Mouse (Mus musculus): ENCODE data around the gene Rpl6. TPM values are rescaled to one million over a fixed set of nuclear protein-coding genes. Genes with fewer than 3 reads are reported as not detected.
A peak's percentile ranks its signal among the peaks of the same experiment; 100 is the strongest.
"Not testable (repeated sequence)": the region's sequence is repeated elsewhere in the genome, so short reads cannot be mapped to it uniquely, and the experiment has no call there.

Rpl6 gene
- polyA plus RNA-seq, 1 experiment from 2014 or later, result 664 TPM

DNA sequence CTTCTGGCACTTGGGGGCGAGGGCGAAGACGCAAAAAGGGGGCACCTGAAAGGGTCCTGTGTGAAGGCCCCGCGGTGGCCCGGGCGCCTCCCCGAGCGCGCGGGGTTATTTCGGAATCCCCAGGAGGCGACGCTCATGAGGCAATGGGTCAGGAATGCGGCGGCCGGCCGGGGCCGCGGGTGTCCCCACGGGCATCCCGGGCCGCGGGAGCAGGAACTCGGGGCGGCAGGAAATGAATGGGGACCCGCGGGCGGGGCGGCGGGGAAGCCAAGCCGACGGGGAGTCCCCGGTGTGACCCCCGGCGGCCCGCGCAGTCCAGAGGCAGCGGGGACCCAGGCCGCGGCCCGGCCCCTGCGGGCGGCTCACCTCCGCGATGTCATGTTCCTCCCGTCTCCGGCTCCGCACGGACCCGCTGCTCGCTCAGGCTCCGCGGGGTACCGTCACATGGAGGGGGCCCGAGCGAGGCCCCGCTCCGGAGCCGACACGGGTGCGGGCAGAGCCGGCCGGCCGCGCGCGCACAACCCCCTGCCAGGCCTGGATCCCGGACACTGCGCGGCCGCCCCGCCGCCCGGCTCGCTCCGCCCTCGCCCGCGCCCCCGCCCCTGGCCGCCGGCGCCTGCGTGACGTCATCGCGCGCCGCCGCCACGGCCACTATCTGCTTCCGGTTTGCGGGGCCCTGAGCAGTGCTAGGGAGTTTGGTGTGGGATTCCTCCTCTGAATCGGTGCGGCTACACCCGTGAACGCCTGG is 13.3 kb upstream of the Rpl6 start, which contains the start of gene Ptpn11:
TSS of gene Ptpn11 (minus strand) at position 562 of the 748 bp plus-strand sequence.
- peaks cover 24% of the 10 kb centered on the region for H3K4me1 ChIP-seq (ENCODE audit: control insufficient read depth, insufficient read depth, low read length)

GRCm38 (mm10) chr5:121191584-121191906 is 12.7 kb upstream of the Rpl6 start:
- Histone ChIP-seq H3K4me1 (ENCODE audit: control insufficient read depth, insufficient read depth, low read length) (peaks cover 23% of the 10 kb centered on the region), H3K4me3 (ENCODE audit: low read depth, low read length) (peak overlapping the region; percentile 97), H3K27me3 (ENCODE audit: control insufficient read depth, insufficient read depth, low read length) (no peaks in the 10 kb centered on the region), H3K27ac (ENCODE audit: low read depth, low read length) (no peak overlapping the region; the same call in 1 of the 2 replicates), H3K36me3 (ENCODE audit: control insufficient read depth, insufficient read depth, low read length) (no peaks in the 10 kb centered on the region), H3K9ac (ENCODE audit: low read length) (peak overlapping the region; percentile 93), H3K9me3 (ENCODE audit: control insufficient read depth, low read length) (no peaks in the 10 kb centered on the region), H3K4me2 (peak overlapping the region; percentile 66)
- ATAC-seq (ENCODE audit: low FRiP score) (no peak; the same call in 1 of the 2 replicates), DNase-seq (ENCODE audit: low spot score, missing footprints) (no peak)
- 10% methylated on average over 17 of the region's 17 CpGs for WGBS

More for the DNA sequence above, 13.3 kb upstream of the Rpl6 start, which contains the start of gene Ptpn11:
- peak within 1 kb of the TSS; percentile 66 for H3K4me2 ChIP-seq
- DNase-seq (ENCODE audit: low spot score, missing footprints) (peak; percentile 99), ATAC-seq (ENCODE audit: low FRiP score) (peak; percentile 96)
- no peaks in the 10 kb centered on the region for H3K27me3 ChIP-seq (ENCODE audit: control insufficient read depth, insufficient read depth, low read length)
- no peaks in the 10 kb centered on the region for H3K9me3 ChIP-seq (ENCODE audit: control insufficient read depth, low read length)
- H3K36me3 ChIP-seq (ENCODE audit: control insufficient read depth, insufficient read depth, low read length), result no peaks in the 10 kb centered on the region
- H3K27ac ChIP-seq (ENCODE audit: low read depth, low read length), result peak within 1 kb of the TSS; percentile 73
- H3K4me3 ChIP-seq (ENCODE audit: low read depth, low read length), result peak within 1 kb of the TSS; percentile 97
- WGBS, result under 1% methylated on average over 88 of the region's 98 CpGs
- H3K9ac ChIP-seq (ENCODE audit: low read length), result peak within 1 kb of the TSS; percentile 93

GRCm38 (mm10) chr5:121194173-121194572 is 10.1 kb upstream of the Rpl6 start:
- ATAC-seq (ENCODE audit: low FRiP score) (no peak), DNase-seq (ENCODE audit: low spot score, missing footprints) (peak; percentile 53)
- Histone ChIP-seq H3K36me3 (ENCODE audit: control insufficient read depth, insufficient read depth, low read length) (no peaks in the 10 kb centered on the region), H3K27ac (ENCODE audit: low read depth, low read length) (no peak overlapping the region), H3K9ac (ENCODE audit: low read length) (no peak overlapping the region), H3K4me1 (ENCODE audit: control insufficient read depth, insufficient read depth, low read length) (peaks cover 4% of the 10 kb centered on the region; the same call in 1 of the 2 replicates), H3K9me3 (ENCODE audit: control insufficient read depth, low read length) (no peaks in the 10 kb centered on the region), H3K4me3 (ENCODE audit: low read depth, low read length) (no peak overlapping the region), H3K4me2 (no peak overlapping the region), H3K27me3 (ENCODE audit: control insufficient read depth, insufficient read depth, low read length) (no peaks in the 10 kb centered on the region)
- WGBS, result 37% methylated on average over 1 of the region's 1 CpGs

- DNase-seq (ENCODE audit: low spot score, missing footprints), result peak; percentile 56
- no peak overlapping the region for H3K4me3 ChIP-seq (ENCODE audit: low read depth, low read length)
- WGBS, result 54% methylated on average over 5 of the region's 5 CpGs
- H3K36me3 ChIP-seq (ENCODE audit: control insufficient read depth, insufficient read depth, low read length), result no peaks in the 10 kb centered on the region
- no peaks in the 10 kb centered on the region for H3K4me1 ChIP-seq (ENCODE audit: control insufficient read depth, insufficient read depth, low read length)
- no peak overlapping the region for H3K9ac ChIP-seq (ENCODE audit: low read length)
- no peaks in the 10 kb centered on the region for H3K9me3 ChIP-seq (ENCODE audit: control insufficient read depth, low read length)
- no peak overlapping the region for H3K27ac ChIP-seq (ENCODE audit: low read depth, low read length)
- no peak overlapping the region for H3K4me2 ChIP-seq
- no peaks in the 10 kb centered on the region for H3K27me3 ChIP-seq (ENCODE audit: control insufficient read depth, insufficient read depth, low read length)
- no peak for ATAC-seq (ENCODE audit: low FRiP score)
Measured at GRCm38 (mm10) chr5:121196764-121197163, 7.5 kb upstream of the Rpl6 start.

DNA sequence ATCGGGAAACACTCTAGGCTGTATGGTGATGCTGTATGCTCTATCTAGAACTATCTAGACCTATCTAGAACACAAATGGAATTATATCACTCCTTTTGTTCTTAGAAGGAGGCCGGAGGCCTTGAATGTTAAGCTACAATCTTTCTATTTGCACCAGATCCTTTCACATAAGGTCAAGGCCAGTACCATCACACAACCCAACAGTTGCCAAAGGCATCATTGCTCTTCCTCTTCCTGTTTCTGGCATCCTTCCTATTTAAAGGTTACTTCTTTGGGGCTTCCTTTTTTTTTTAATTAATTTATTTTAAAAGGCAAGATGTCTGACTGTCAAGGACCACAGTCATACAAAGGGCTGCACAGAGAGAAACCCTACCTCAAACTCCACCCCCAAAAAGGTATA is 6.9 kb upstream of the Rpl6 start:
- DNase-seq (ENCODE audit: low spot score, missing footprints), result no peak
- H3K27ac ChIP-seq (ENCODE audit: low read depth, low read length), result no peak overlapping the region
- H3K9ac ChIP-seq (ENCODE audit: low read length), result no peak overlapping the region
- no peak overlapping the region for H3K4me2 ChIP-seq
- H3K4me1 ChIP-seq (ENCODE audit: control insufficient read depth, insufficient read depth, low read length), result no peaks in the 10 kb centered on the region
- 83% methylated on average over 2 of the region's 2 CpGs for WGBS
- no peaks in the 10 kb centered on the region for H3K36me3 ChIP-seq (ENCODE audit: control insufficient read depth, insufficient read depth, low read length)
- ATAC-seq (ENCODE audit: low FRiP score), result no peak
- H3K9me3 ChIP-seq (ENCODE audit: control insufficient read depth, low read length), result no peaks in the 10 kb centered on the region
- no peak overlapping the region for H3K4me3 ChIP-seq (ENCODE audit: low read depth, low read length)
- H3K27me3 ChIP-seq (ENCODE audit: control insufficient read depth, insufficient read depth, low read length), result no peaks in the 10 kb centered on the region

GRCm38 (mm10) chr5:121198376-121198775 is 5.9 kb upstream of the Rpl6 start:
- Histone ChIP-seq H3K27ac (ENCODE audit: low read depth, low read length) (no peak overlapping the region), H3K9me3 (ENCODE audit: control insufficient read depth, low read length) (no peaks in the 10 kb centered on the region), H3K4me3 (ENCODE audit: low read depth, low read length) (no peak overlapping the region), H3K27me3 (ENCODE audit: control insufficient read depth, insufficient read depth, low read length) (no peaks in the 10 kb centered on the region), H3K9ac (ENCODE audit: low read length) (no peak overlapping the region), H3K36me3 (ENCODE audit: control insufficient read depth, insufficient read depth, low read length) (no peaks in the 10 kb centered on the region), H3K4me2 (no peak overlapping the region), H3K4me1 (ENCODE audit: control insufficient read depth, insufficient read depth, low read length) (no peaks in the 10 kb centered on the region)
- ATAC-seq (ENCODE audit: low FRiP score) (no peak), DNase-seq (ENCODE audit: low spot score, missing footprints) (no peak)
- 84% methylated on average over 5 of the region's 5 CpGs for WGBS

DNA sequence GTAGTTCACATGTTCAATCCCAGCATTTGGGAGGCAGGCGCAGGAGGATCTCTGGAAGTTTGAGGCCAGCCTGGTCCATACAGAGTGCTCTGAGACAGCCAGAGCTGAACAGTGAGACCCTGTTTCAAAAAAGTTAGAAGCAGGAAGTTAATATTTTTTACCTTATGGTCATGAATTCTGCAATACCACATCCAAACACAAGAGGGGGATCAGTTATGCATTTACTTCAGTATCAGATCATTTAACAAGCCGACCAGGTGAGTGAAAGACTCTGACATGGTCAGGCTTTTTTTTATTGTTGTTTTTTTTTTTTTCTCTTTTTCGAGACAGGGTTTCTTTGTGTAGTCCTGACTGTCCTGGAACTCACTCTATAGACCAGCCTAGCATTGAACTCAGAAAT is 2.5 kb upstream of the Rpl6 start:
- no peak overlapping the region for H3K27ac ChIP-seq (ENCODE audit: low read depth, low read length)
- no peak overlapping the region for H3K9ac ChIP-seq (ENCODE audit: low read length)
- H3K4me1 ChIP-seq (ENCODE audit: control insufficient read depth, insufficient read depth, low read length), result peaks cover 9% of the 10 kb centered on the region
- ATAC-seq (ENCODE audit: low FRiP score) (no peak), DNase-seq (ENCODE audit: low spot score, missing footprints) (peak; percentile 93)
- no peak overlapping the region for H3K4me2 ChIP-seq
- no peaks in the 10 kb centered on the region for H3K27me3 ChIP-seq (ENCODE audit: control insufficient read depth, insufficient read depth, low read length)
- 60% methylated on average over 3 of the region's 3 CpGs for WGBS
- no peak overlapping the region for H3K4me3 ChIP-seq (ENCODE audit: low read depth, low read length)
- H3K9me3 ChIP-seq (ENCODE audit: control insufficient read depth, low read length), result no peaks in the 10 kb centered on the region
- H3K36me3 ChIP-seq (ENCODE audit: control insufficient read depth, insufficient read depth, low read length), result peaks cover 6% of the 10 kb centered on the region; the same call in 1 of the 2 replicates

DNA sequence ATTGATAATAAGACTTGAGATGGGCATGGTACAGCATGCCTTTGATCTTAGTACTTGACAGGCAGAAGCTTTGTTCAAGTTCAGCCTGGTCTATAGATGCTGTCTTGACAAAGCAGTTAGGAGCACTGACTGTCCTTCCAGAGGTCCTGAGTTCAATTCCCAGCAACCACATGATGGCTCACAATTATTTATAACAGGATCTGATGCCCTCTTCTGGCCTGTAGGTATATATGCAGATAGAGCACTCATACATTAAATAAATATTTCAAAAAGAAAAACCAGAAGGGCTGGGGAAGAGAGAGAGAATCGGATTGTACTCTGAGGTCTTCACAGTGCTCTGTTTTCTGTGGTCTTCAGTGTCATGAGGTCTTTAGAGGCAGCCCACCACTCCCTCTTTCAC is 1.8 kb upstream of the Rpl6 start:
- DNase-seq (ENCODE audit: low spot score, missing footprints), result peak; percentile 28

DNA sequence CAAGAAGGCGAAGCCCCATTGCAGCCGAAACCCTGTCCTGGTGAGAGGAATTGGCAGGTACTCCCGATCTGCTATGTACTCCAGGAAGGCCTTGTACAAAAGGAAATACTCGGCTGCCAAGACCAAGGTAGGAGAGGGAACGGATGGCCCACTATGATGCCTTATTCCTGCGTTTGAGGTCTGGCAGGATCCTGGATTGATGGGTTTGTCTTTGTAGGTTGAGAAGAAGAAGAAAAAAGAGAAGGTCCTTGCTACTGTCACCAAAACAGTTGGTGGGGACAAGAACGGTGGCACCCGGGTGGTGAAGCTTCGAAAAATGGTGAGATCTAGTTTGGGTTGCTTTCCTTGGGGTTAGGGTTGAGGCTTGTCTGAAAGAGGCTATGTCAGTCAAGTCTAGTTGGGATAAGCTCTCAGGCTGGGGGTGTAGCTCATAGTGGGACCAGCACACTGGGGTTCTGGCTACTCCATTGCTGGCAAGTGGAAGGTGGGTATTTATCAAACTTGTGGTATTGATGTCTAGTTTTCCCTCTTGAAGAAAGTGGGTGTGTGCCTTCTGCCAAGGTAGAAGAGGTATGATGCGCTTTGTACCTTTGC is 1.4 kb downstream of the Rpl6 start:
- Histone ChIP-seq H3K36me3 (ENCODE audit: control insufficient read depth, insufficient read depth, low read length) (peaks cover 38% of the 10 kb centered on the region), H3K4me2 (peak overlapping the region; percentile 75), H3K4me3 (ENCODE audit: low read depth, low read length) (peak overlapping the region; percentile 94)
- H3K9ac ChIP-seq (ENCODE audit: low read length); H3K27ac ChIP-seq (ENCODE audit: low read depth, low read length); H3K9me3 ChIP-seq (ENCODE audit: control insufficient read depth, low read length); ATAC-seq (ENCODE audit: low FRiP score); H3K4me1 ChIP-seq (ENCODE audit: control insufficient read depth, insufficient read depth, low read length); H3K27me3 ChIP-seq (ENCODE audit: control insufficient read depth, insufficient read depth, low read length): not testable (repeated sequence)
- 78% methylated on average over 8 of the region's 10 CpGs for WGBS
- peak; percentile 64 for DNase-seq (ENCODE audit: low spot score, missing footprints)

More for the DNA sequence above, 1.8 kb upstream of the Rpl6 start:
- ATAC-seq (ENCODE audit: low FRiP score), result no peak
- Histone ChIP-seq H3K4me2 (no peak overlapping the region), H3K27ac (ENCODE audit: low read depth, low read length) (no peak overlapping the region), H3K4me3 (ENCODE audit: low read depth, low read length) (no peak overlapping the region), H3K4me1 (ENCODE audit: control insufficient read depth, insufficient read depth, low read length) (peaks cover 9% of the 10 kb centered on the region), H3K27me3 (ENCODE audit: control insufficient read depth, insufficient read depth, low read length) (no peaks in the 10 kb centered on the region), H3K9me3 (ENCODE audit: control insufficient read depth, low read length) (no peaks in the 10 kb centered on the region), H3K36me3 (ENCODE audit: control insufficient read depth, insufficient read depth, low read length) (peaks cover 13% of the 10 kb centered on the region), H3K9ac (ENCODE audit: low read length) (no peak overlapping the region)
- WGBS, result 82% methylated on average over 1 of the region's 1 CpGs
